Mouse (Mus musculus): ENCODE measurements at regions not wholly inside any gene's neighbourhood (a gene's known extent, or its start where the extent isn't known, plus 50 kb on each side); places are given as distances from the start of the nearest gene placed in this dataset.

- TF ChIP-seq SIN3A (IDR thresholded peaks at IDR 0.05; ENCODE audit: low read length) (no peak), POLR2AphosphoS2 (IDR thresholded peaks at IDR 0.05; ENCODE audit: low read length) (no peak), ELF1 (IDR thresholded peaks at IDR 0.05; ENCODE audit: low read depth, low read length) (no peak), SMC3 (IDR thresholded peaks at IDR 0.05; ENCODE audit: low read depth, low read length) (no peak), MAFK (IDR thresholded peaks at IDR 0.05; ENCODE audit: borderline replicate concordance, low read depth, low read length) (no peak), CHD2 (IDR thresholded peaks at IDR 0.05; ENCODE audit: low read length) (no peak), TAL1 (IDR thresholded peaks at IDR 0.05; ENCODE audit: low read length) (no peak), MXI1 (IDR thresholded peaks at IDR 0.05; ENCODE audit: low read depth, low read length) (no peak), E2F4 (IDR thresholded peaks at IDR 0.05; ENCODE audit: borderline replicate concordance, low read depth, low read length) (no peak), MEF2A (IDR thresholded peaks at IDR 0.05; ENCODE audit: extremely low read depth, insufficient replicate concordance, low read depth, low read length, poor library complexity, severe bottlenecking) (no peak), JUND (IDR thresholded peaks at IDR 0.05; ENCODE audit: low read depth, low read length) (no peak), USF1 (IDR thresholded peaks at IDR 0.05; ENCODE audit: low read depth, low read length) (no peak), MAZ (IDR thresholded peaks at IDR 0.05; ENCODE audit: low read depth, low read length) (no peak), GABPA (IDR thresholded peaks at IDR 0.05; ENCODE audit: low read depth, low read length) (no peak), NELFE (IDR thresholded peaks at IDR 0.05; ENCODE audit: low read depth, low read length) (no peak)
- no peak for DNase-seq (ENCODE audit: low read depth, low spot score)
- Histone ChIP-seq H3K36me3 (ENCODE audit: control insufficient read depth in 1 of 2, insufficient read depth in 2 of 2, low read length in 2 of 2) (no peaks in the 10 kb centered on the region), H3K9me3 (replicated peaks; ENCODE audit: insufficient read depth, low read length) (no peaks in the 10 kb centered on the region), H3K79me2 (ENCODE audit: control insufficient read depth, insufficient read depth, low read length, poor library complexity) (no peaks in the 10 kb centered on the region), H3K27me3 (ENCODE audit: control insufficient read depth in 1 of 2, insufficient read depth in 2 of 2, low read length in 2 of 2) (no peaks in the 10 kb centered on the region), H3K27ac (ENCODE audit: control insufficient read depth, low read depth, low read length) (no peak overlapping the region), H3K4me3 (ENCODE audit: control insufficient read depth in 1 of 2, insufficient read depth in 1 of 2, low read depth in 2 of 2, low read length in 2 of 2) (no peak overlapping the region), H3K9ac (ENCODE audit: control insufficient read depth, low read depth, low read length, poor library complexity, severe bottlenecking) (no peak overlapping the region), H3K4me1 (ENCODE audit: control insufficient read depth in 1 of 2, insufficient read depth in 2 of 2, low read length in 2 of 2) (no peaks in the 10 kb centered on the region)
Measured at GRCm38 (mm10) chr2:134029153-134029552, 477.2 kb downstream of the Bmp2 start.

- H3K27me3 ChIP-seq (ENCODE audit: control insufficient read depth in 1 of 2, insufficient read depth in 2 of 2, low read length in 2 of 2), result no peaks in the 10 kb centered on the region
Measured at GRCm38 (mm10) chr2:134017109-134017508, 465.1 kb downstream of the Bmp2 start.

More at GRCm38 (mm10) chr2:134017109-134017508, 465.1 kb downstream of the Bmp2 start:
- H3K36me3 ChIP-seq (ENCODE audit: control insufficient read depth in 1 of 2, insufficient read depth in 2 of 2, low read length in 2 of 2), result no peaks in the 10 kb centered on the region
- H3K4me3 ChIP-seq (ENCODE audit: control insufficient read depth in 1 of 2, insufficient read depth in 1 of 2, low read depth in 2 of 2, low read length in 2 of 2), result no peak overlapping the region
- TF ChIP-seq POLR2AphosphoS2 (IDR thresholded peaks at IDR 0.05; ENCODE audit: low read length) (no peak), ZC3H11A (IDR thresholded peaks at IDR 0.05; ENCODE audit: low read depth, low read length) (peak; percentile 33), SMC3 (IDR thresholded peaks at IDR 0.05; ENCODE audit: low read depth, low read length) (peak; percentile 50), RAD21 (IDR thresholded peaks at IDR 0.05; ENCODE audit: low read depth, low read length) (peak; percentile 36), POLR2A (IDR thresholded peaks at IDR 0.05; ENCODE audit: control insufficient read depth in 1 of 2, insufficient read depth in 1 of 2, low read depth in 1 of 2, low read length in 2 of 2, poor library complexity in 1 of 2) (no peak), CTCF (IDR thresholded peaks at IDR 0.05 in 2 of 3, conservative IDR thresholded peaks at IDR 0.05 in 1 of 3; ENCODE audit: control insufficient read depth in 1 of 3, insufficient read depth in 1 of 3, low read depth in 2 of 3, low read length in 3 of 3, poor library complexity in 1 of 3, severe bottlenecking in 1 of 3) (peak in 2 of 3 experiments; percentile 30 to 38; a peak in 3 of 6 replicates)
- H3K9ac ChIP-seq (ENCODE audit: control insufficient read depth, low read depth, low read length, poor library complexity, severe bottlenecking), result no peak overlapping the region
- no peaks in the 10 kb centered on the region for H3K4me1 ChIP-seq (ENCODE audit: control insufficient read depth in 1 of 2, insufficient read depth in 2 of 2, low read length in 2 of 2)
- no peaks in the 10 kb centered on the region for H3K9me3 ChIP-seq (replicated peaks; ENCODE audit: insufficient read depth, low read length)
- DNase-seq (ENCODE audit: low read depth, low spot score), result peak; percentile 7
- no peak overlapping the region for H3K27ac ChIP-seq (ENCODE audit: control insufficient read depth, low read depth, low read length)
- H3K79me2 ChIP-seq (ENCODE audit: control insufficient read depth, insufficient read depth, low read length, poor library complexity), result no peaks in the 10 kb centered on the region

All from MEL (cell line).